Mouse (Mus musculus): ENCODE results near the gene Htra2.

Gene Htra2

DNA sequence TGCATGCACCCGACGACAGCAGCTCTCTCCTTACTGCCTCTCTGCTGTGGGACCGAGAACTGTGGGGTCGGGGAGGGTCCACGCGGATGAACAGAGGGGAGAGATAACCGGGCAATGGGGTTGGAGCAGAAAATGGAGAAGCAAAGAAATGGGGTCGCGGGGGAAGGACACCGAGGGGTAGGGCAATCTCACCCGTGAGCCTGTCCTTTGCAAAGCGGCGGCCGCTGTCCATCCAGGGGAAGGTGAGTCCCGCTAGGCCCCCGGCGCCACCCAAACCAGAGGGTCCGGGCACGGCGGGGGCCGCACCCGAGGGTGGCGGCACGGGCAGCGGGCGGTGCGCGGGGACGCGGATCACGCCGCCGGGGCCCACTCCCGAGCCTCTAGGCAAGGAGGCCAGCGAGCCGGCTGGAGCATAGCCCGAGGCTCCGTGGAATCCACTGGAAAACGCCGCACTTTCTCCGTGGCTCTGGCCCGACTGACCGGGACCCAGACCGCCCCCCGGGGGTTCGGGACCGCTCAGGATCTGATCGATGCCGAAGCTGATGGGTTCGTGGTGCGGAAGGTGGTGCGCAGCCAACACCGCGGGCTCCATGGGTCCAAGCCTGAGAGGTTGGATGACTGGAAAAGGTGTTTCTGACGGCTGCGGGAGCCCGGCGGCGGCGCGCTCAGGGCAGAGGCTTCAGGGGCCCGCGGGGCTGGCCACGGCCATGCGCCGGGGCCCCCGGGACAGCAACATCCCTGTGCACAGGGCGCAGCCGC, 14.6 kb upstream of the Htra2 start:
- no peak for DNase-seq

DNA sequence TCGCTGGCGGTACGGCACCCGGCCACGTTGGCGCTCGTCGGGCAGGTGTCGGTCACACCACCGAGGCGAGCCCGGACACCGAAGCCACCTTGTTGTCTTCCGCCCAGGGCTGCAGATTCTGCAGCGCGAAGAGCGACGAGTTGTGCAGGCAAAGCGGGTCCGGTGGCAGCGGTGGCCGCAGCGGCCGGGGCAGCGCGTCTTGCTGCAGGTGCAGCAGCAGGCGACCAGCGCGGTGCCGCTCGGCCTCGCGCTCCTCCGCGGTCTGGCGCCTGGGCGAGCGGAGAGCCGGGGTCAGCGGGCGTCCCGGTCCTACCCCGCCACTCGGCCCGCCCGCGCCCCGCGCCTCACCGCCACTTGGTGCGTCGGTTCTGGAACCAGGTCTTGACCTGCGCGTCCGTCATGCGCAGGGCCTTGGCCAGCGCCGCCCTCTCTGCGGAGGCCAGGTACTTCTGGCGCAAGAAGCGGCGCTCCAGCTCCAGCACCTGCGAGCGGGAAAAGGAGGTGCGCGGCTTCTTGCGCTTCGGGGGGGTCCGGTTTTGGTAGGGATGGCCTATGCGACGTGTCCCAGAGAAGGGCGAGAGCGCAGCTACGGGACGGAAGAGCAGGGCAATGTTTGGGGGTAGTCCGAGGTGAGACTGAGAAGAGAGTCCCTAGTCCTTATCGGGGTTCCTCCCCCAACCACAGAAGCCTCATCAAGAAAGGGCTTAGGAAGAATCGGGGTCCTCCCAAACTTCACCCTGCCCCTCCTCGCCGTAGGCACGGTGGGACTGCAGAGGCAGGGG, 13.8 kb upstream of the Htra2 start:
- no peak for DNase-seq

DNA sequence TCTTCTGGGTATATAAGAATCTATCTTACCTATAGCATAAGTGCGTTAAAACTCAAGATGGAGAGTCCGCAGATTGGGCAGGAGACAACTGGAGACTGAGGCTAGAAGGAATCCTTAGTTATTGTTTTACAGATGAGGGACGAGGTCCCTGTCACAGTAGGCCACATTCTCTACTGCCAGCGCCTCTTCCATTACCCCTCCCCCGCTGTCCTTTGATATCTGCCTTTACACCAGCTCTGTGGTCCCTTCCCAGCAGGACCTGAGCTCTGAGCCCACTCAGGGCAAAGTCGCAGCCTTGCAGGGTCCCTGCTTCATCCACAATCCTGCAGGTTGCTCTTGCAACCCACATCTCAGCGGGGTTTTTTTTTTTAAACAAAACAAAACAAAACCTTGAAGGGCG, 13.1 kb upstream of the Htra2 start:
- DNase-seq, result no peak

DNA sequence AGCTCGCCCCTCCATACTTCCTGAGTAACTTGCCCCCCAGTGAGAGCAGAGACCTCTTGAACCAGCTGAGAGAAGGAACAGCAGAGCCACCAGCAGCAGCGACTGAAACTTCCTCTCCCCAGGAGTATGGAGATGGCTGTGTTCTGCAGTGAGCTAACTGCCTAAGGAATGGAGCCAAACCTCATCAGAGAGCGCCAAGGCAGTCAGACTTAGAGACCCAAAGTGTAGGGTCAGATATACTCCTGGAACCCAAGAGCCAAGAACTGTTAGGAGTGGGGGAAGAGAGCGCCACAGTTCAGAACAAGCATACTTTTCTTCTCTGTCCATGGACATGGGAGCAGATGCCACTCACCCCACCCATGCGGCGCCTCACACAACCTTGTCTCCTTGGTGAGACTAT, 11.4 kb upstream of the Htra2 start:
- no peak for DNase-seq

DNA sequence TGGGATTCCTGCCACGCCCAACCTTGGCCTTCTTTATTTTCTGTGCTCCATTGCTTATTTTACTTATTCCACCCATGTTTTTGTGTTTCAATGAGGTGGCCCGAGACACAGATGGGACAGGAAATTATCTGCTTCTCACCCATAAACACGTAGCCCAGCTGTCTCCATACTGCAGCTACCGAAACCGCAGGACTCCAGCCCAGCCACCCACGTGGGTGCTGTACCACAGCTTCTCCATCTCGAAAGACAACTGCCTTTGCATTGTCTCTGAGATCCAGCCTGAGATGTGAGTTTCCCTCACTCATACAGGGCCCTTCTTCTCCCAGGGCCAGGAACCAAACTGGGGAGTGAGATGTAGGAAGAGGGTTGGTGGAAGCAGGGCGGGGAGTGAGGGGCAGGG, 10.9 kb upstream of the Htra2 start:
- DNase-seq, result no peak

DNA sequence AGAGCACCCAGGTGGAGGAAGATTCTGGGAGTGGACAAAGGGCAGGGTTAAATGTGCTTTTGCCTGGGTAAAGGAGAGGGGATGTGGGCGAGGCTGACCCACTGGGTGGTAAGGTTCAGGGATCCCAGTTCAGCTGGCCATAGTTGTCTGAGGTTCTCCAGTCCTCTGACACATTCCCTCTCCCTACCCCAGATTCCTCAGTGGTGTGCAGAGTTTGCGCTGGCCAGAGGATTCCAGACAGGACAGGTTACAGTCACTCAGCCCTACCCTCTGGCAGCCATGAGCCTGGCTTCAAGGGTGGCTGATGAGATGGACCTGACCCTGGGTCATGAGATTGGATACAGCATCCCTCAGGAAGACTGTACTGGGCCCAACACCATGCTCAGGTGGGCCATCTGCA, 3.7 kb upstream of the Htra2 start:
- no peak for DNase-seq

DNA sequence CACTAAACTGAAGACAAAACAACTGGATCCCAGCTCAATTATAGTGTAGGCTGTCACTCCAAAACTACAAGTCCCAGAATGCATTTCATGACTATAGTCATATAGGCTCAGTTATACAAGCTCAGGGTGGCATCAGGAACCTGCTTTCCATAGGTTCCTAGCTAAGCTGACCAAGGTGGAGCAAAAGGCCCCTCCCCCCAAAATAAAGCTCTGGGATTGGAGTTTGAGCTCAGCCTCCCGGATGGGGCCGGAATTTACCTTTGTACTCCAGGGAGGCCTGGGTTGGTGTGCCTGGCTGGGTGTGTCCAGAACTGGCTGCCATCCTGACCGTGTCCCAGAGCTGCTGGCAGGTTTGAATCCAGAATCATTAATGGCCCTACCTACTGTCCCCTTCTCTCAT, 2.7 kb upstream of the Htra2 start, which contains the start of gene Dqx1:
Dqx1 (plus strand) TSS at position 55 of the 400 bp plus-strand sequence.
- DNase-seq, result peak; percentile 36

DNA sequence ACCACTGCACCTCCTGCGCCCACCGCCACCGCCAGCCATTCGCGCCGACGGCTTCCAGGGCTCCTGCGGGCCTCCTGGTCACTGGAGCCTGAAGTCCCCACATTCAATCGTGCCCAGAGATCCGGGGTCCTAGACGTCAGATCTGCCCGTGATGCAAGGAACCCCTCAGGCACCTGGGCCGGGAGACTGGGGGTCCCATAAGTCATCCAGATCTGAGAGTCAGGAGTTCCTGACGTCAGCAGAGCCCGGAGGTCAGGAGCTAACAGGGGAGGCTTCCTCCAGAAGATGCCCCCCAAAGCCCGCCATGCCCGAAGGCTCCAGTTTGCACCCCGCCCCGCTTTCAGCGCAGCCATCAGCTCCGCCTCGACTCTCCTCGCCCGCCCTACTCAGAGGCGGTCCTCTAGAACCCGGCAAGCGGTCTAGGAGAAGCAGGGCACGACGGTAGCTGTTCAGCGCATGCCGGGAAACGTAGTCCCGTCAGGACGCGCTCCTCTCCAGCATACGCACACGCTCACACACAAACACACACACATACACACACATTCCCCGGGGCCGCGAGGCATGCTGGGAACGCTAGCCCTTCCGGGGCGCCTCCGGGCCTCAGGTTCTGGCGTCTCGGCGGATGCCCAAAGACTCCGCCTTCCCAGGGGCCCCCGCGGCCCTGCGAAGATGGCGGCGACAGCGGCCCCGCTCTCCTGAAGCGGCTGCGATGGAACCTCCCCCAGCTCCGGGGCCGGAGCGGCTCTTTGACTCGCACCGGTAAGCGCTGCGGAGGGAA, 810 bp downstream of the Htra2 start, which contains the start of gene Aup1:
Aup1 (plus strand) TSS at position 448 of the 778 bp plus-strand sequence.
- DNase-seq, result peak; percentile 97

DNA sequence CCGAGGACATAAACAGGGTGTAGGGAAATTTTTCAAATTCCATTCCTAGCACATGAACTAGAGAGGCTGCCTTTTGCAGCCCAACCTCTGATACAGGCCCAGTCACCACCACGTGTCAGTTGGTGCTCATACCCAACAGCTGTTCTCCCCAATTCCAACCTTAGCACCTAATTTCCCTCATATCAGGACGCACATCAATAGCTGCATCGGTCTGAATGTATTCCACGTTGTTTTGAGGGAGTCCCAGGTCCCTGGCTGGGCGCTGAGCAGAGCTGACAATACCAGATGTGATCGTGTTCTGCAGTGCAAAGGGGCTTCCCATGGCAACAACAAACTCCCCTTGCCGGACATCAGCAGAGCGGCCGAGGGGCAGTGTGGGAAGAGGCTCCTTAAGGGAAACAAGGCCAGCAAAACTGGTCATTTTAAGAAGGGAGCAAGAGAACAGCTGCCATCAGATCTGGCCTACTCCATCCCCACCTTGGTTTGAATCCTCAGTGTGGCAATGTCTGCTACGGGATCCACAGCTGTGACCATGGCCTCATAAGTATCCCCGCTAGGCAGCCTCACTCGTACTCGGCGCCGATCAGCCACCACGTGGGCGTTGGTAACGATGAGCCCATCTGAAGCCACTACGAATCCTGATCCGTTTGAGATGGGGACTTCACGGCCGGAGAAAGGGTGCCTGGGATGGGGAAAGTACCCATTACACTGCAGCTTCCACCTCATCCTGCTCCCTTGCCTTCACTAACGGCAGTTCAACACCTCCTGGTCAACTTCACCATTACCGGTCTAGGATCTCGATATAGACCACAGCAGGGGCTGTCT, 1.7 kb downstream of the Htra2 start:
- peak; percentile 38 for DNase-seq

DNA sequence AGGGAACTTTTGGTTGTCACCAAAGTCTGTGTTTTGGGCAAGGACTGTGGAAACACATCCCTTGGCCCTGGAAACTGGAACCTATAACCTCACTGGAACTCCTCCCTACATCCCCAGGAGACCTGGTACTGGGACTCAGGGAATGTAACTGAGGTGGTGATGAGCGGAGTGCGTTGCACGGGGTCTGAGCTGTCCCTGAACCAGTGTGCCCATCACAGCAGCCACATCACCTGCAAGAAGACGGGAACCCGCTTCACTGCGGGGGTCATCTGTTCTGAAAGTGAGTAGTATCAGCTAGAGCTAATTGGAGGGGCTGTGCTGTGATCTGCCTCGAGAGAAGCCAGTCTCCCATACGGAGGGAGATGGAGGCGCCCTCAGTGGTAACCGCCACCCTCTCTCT, 5.7 kb downstream of the Htra2 start:
- DNase-seq, result no peak

DNA sequence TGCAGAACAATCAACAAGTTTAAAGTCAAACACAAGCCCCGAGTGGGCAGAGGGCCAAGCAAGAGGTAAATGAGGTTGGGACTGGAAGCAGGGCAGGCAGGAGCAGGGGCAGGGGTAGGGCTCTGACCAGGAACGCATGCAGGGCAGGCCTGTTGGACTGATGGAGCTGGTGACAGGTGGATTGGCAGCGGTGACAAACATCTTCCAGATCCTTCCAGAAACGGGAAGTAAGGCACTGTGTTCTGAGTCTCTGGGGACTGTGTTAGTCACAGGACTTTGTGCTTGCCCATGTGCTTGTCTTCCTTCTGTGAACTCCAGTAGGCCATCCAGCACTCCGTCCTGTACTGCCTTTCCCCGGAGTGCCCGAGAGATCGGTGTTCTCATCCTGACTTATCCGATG, 10.3 kb downstream of the Htra2 start:
- no peak for DNase-seq

DNA sequence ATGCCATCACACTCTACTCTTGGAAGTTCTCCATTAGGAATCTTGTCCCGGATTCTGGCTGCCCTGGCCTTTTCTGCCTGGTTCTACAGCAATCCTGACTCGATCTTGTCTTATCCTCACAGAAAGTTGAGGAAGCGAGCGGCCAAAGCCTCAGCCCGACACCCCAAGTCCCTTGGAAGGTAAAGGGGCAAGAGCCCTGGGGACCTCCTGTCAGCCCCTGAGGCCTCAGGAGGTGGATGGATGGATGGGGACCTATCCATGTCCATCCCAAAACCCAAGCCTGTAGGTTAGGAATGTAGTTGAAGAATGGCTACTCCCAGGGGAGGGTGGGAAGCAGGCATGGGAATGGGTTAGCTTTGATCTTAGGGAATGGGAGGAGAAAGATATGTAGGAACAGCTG, 11.1 kb downstream of the Htra2 start:
- DNase-seq, result no peak

DNA sequence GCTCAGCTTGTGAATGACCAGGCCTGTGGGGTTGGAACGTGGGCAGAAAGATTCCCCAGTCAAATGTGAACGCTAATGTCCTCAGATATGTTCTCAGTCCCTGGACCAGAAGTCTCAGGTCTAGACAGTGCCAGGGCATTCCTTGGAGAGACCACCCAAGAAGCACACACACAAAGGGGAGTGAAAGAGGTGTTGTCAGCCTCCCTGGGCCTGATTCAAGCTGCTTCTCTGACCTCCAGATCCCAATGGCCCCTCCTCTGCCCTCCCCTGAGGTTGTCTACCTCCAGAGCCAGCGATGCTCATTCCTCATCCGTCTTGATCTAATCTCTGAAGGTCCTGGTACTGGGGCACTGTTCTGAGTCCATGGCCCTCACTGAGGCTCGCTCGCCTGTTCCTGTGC, 11.5 kb downstream of the Htra2 start:
- no peak for DNase-seq

DNA sequence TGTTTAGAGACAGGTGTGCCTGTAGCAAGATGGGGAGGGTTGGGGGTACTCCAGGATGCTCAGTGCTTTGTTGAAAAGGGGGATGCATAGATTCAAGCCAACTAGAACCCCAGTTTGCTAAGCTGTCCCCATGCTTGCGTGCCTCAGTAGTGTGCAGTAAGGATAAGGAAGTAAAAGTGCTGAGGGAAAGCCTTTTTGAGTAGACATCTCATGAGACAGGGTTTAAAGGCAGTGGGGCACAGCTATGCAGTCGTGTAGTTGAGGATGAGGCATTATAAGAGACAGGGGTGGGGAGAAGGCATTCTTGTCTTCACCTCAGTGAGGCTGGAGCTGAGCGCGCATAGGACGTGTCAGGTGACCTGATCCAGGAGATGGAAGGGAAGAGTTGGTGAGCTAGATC, 14.5 kb downstream of the Htra2 start:
- no peak for DNase-seq

DNA sequence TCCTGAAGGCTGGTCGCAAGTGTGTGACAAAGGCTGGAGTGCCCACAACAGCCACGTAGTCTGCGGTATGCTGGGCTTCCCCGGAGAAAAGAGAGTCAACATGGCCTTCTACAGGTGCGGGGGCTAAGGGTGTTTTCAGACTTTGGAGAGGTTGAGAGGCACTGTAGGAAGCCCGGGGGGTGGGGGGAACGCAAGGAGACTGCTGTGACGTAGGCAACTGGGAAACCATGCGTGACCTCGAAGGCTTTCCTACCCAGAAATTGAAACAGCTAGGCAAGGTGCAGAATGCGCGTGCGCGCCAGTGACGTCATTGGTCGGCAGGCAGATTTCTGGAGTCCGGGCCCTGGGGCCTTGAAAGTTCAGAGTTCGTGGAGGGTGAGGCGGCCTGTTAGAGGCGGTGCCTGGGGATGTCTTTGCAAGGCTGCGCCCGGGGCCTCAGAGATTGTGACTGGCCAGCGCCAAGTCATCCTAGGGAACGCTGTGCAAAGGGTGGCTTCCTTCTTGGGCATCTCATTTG, 16.5 kb downstream of the Htra2 start:
- DNase-seq, result peak; percentile 81

DNA sequence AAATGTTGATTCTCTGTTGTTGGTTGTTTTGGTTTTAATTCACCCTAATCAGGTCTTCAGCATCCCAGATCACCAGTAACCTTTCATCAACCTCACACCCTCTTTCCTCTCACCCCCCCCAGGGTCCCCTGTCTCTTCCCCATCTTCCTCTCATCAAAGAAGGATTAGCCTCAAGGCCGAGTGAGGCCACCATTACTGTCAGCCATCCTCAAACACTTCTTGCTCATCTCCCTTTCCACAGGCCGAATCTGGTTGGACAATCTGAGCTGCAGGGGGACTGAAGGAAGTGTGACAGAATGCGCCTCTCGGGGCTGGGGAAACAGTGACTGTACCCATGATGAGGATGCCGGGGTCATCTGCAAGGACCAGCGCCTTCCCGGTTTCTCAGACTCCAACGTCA, 17.9 kb downstream of the Htra2 start:
- no peak for DNase-seq

DNA sequence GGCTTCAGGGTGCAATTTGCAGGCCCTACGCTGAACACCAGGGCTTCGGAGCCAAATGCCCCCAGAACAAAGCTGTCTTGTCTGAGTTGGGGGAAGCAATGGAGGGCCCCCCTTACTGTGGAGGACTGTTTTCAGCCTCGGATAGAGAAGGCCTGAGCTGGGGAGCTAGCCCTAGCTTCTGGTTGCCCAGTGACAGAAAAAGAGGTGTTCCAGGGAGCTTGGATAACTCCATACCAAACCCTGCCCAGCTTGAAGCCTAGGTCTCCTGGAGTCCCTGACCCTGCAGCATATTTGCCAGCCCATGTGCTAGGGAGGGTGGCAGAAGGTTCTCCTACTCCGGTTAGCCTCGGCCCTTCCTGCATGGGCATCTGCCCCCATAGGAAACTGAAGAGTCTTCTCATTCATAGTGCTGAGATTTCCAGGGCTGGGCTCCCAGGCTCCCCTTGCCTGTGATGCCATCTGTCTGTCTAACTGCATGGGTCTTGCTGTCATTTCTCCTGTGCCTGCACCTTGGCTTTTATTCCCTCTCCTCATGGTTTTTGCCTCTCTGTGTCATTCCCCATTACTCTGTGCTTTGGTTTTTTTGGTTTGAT, 20.5 kb downstream of the Htra2 start:
- no peak for DNase-seq

DNA sequence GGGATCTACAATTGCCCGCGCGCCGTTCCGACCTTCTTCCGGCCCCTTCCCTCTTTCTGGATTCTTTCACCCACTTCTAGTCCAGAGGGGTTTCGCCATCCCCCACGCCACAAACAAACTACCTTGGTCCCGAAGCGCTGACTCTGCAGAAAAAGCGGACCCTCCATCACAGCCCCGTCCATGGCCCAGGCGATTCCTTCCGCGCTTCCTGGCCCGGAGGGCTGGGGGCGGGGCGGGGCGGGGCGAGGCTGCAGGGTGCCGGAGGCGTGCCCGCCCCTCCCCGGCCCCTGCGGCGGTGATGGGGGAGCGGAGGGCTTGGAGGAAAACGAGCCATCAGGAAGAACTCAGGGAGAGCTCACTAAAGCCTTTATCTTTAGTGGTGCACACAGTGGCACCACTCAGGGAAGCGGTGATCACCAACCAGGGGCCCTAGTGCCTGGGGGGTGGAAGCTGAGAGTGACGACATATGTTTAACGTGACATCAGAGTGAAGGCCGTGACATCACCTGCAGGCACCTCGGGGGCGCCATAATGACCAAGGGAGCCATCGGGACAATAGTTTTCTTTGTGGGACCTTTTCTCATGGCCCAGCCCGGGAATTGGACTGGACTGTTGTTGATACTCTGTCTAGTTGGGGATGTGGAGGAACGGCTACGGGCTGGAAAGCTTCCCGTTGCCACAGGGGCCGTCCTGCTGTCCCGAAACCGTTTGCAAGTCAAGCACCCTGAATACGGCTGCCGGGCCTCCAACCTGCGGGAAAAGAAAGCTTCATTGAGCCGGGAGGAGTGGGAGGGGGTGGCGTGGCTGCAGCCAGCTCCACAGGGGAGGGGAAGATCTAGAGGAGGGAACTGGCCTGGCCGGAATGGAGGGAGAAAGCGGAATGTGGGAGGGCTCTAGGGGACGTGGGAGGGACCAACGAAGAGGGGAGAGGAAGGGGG, 21.6 kb downstream of the Htra2 start, which contains the start of the genes Dok1 and Loxl3:
Dok1 (minus strand) TSS at position 223 of the 937 bp plus-strand sequence.
Loxl3 (plus strand) TSS at position 925 of the 937 bp plus-strand sequence.
- DNase-seq, result peak; percentile 33

DNA sequence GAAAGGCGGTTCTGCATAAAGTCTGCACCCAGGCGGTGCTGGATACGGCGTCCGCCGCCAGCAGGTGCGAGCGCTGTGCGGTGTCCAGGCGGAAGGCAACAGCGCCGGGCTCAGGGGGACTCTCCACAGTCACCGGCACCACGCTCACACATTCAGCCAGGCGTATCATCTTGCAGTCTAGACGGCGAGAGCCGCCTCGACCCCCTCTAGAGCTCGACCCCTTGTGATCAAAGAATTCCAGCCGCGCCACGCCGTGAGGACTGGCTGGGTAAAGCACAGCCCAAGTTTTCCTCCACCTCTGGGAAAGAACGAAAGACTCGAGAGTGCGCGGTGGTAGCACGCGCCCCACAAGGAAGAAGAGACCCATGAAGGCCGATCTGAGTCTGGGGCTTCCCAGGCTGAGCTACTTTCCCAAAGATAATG, 22.3 kb downstream of the Htra2 start:
- DNase-seq, result peak; percentile 39

DNA sequence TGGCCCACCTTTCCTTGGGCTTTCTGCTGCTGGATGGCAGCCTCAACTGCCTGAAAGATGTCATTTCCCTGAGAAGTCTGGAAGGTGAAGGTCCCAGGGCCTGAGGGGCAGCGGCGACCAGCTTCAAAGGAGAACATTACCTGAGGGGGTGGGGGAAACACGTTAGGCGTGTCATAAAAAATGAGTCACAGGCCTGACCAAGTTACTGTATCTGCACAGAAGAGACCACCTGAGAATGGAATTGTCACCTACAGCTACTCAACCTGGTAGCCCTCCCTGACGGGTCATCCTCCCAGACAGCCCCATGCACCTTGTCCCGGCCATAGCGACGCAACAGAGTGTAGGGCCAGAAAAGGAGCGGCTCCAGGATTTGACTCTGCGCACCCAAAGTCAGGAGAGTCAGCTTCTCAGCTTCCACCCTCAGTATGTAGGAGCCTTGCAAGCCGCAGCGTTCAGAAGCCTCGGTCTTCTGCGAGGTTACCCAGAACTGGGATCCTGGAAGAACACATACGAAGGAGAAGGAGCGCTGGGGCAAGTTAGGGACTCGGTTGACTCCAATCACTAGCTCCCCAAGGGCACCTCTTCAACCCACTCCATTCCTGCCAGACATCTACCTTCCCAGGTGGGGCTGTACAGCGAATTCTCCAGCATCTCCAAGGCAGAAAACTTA, 23.0 kb downstream of the Htra2 start:
- DNase-seq, result no peak

Data from right cerebral cortex, postnatal 25 days (tissue).